Mouse (Mus musculus) B cell, adult 2 months (primary cell): ENCODE results near the gene Med16.
"Not testable (repeated sequence)": the region's sequence is repeated elsewhere in the genome, so short reads cannot be mapped to it uniquely, and the experiment has no call there.

ENCODE experiments used
- DNase-seq, 2 experiments: peaks; one replicate each; pipeline ENCODE4 v3.0.0; 2022

Gene Med16

GRCm38 (mm10) chr10:79916808-79917531 is 8.2 kb upstream of the Med16 start, which contains the start of gene Kiss1r:
TSS of gene Kiss1r (plus strand) at chr10:79916971.
- peak; percentile 90 to 91 for DNase-seq

GRCm38 (mm10) chr10:79916081-79916480 is 7.4 kb upstream of the Med16 start:
- no peak for DNase-seq

GRCm38 (mm10) chr10:79914948-79915596 is 6.3 kb upstream of the Med16 start:
- no peak for DNase-seq

- no peak for DNase-seq
Observed at GRCm38 (mm10) chr10:79914131-79914947, 5.6 kb upstream of the Med16 start.

- no peak for DNase-seq
Observed at GRCm38 (mm10) chr10:79912412-79912811, 3.7 kb upstream of the Med16 start.

GRCm38 (mm10) chr10:79910556-79910955 is 1.8 kb upstream of the Med16 start, which contains the start of gene Gm26602:
TSS of gene Gm26602 (plus strand) at chr10:79910856.
- no peak for DNase-seq

- peak; percentile 49 to 58 for DNase-seq
Observed at GRCm38 (mm10) chr10:79909092-79909922, 584 bp upstream of the Med16 start.

GRCm38 (mm10) chr10:79907415-79907814 is 1.3 kb downstream of the Med16 start:
- DNase-seq: no peak

GRCm38 (mm10) chr10:79906712-79907111 is 2.0 kb downstream of the Med16 start:
- DNase-seq: no peak

GRCm38 (mm10) chr10:79900951-79901410 is 7.7 kb downstream of the Med16 start:
- no peak for DNase-seq

GRCm38 (mm10) chr10:79897316-79898245 is 11.1 kb downstream of the Med16 start:
- peak; percentile 28 to 46 for DNase-seq

GRCm38 (mm10) chr10:79896814-79897213 is 11.9 kb downstream of the Med16 start:
- no peak for DNase-seq

- no peak for DNase-seq
Observed at GRCm38 (mm10) chr10:79896306-79896705, 12.4 kb downstream of the Med16 start.

GRCm38 (mm10) chr10:79892451-79893118 is 16.1 kb downstream of the Med16 start:
- DNase-seq: peak; percentile 89

- DNase-seq: no peak
Observed at GRCm38 (mm10) chr10:79890670-79891069, 18.1 kb downstream of the Med16 start, which contains the start of gene Cfd. TSS of gene Cfd (plus strand) at chr10:79890853.

GRCm38 (mm10) chr10:79889386-79889785 is 19.3 kb downstream of the Med16 start:
- no peak for DNase-seq

- no peak for DNase-seq
Observed at GRCm38 (mm10) chr10:79886611-79887010, 22.1 kb downstream of the Med16 start.

GRCm38 (mm10) chr10:79886054-79886453 is 22.7 kb downstream of the Med16 start, which contains the start of gene Elane:
TSS of gene Elane (plus strand) at chr10:79886247.
- DNase-seq: no peak

GRCm38 (mm10) chr10:79884938-79885337 is 23.8 kb downstream of the Med16 start:
- DNase-seq: not testable (repeated sequence)

- DNase-seq: no peak
Observed at GRCm38 (mm10) chr10:79884446-79884845, 24.3 kb downstream of the Med16 start.
